Mouse (Mus musculus): Measurements from ENCODE around the gene Mcoln1. TPM values are rescaled to one million over a fixed set of nuclear protein-coding genes. Genes with fewer than 3 reads are reported as not detected.

Mcoln1 gene
- total RNA-seq, 1 experiment, result 48.6 TPM

GRCm38 (mm10) chr8:3536940-3537339, 36.7 kb downstream of the Mcoln1 start:
- Histone ChIP-seq H3K9ac (ENCODE audit: insufficient read depth, low read depth, low read length, poor library complexity, severe bottlenecking) (no peak overlapping the region), H3K36me3 (ENCODE audit: control insufficient read depth, insufficient read depth, low read length, poor library complexity, severe bottlenecking) (peaks cover 28% of the 10 kb centered on the region), H3K9me3 (ENCODE audit: control insufficient read depth, insufficient read depth, low read depth, low read length) (no peaks in the 10 kb centered on the region), H3K4me1 (ENCODE audit: control insufficient read depth in 2 of 2, insufficient read depth in 2 of 2, low read length in 2 of 2, poor library complexity in 1 of 2) (peaks cover 4 to 18% of the 10 kb centered on the region in 2 experiments; a peak in 2 of 4 replicates), H3K27ac (ENCODE audit: insufficient read depth, low read depth, low read length, poor library complexity, severe bottlenecking) (no peak overlapping the region; the same call in 1 of the 2 replicates), H3K4me3 (ENCODE audit: insufficient read depth in 1 of 2, low read depth in 1 of 2, low read length in 2 of 2, poor library complexity in 1 of 2, severe bottlenecking in 1 of 2) (no peak overlapping the region)
- no peak for DNase-seq (ENCODE audit: low read depth, low spot score)
- TF ChIP-seq MAFK (IDR thresholded peaks at IDR 0.05; ENCODE audit: insufficient read depth, low read depth, low read length), result no peak
- TF ChIP-seq HCFC1 (IDR thresholded peaks at IDR 0.05; ENCODE audit: borderline replicate concordance, insufficient read depth, low read length), result no peak
- no peak for TF ChIP-seq ZC3H11A (IDR thresholded peaks at IDR 0.05; ENCODE audit: borderline replicate concordance, low read depth, low read length)
- TF ChIP-seq CHD2 (IDR thresholded peaks at IDR 0.05; ENCODE audit: low read depth, low read length), result no peak
- TF ChIP-seq ZNF384 (IDR thresholded peaks at IDR 0.05; ENCODE audit: low read depth, low read length), result no peak
- in situ Hi-C loops (cut with MboI; ENCODE audit: low sequenced_read_pairs in 2 of 2, unreplicated experiment in 2 of 2), result no loop called here

- Histone ChIP-seq H3K27ac (ENCODE audit: insufficient read depth, low read depth, low read length, poor library complexity, severe bottlenecking) (no peak overlapping the region), H3K9ac (ENCODE audit: insufficient read depth, low read depth, low read length, poor library complexity, severe bottlenecking) (no peak overlapping the region), H3K4me1 (ENCODE audit: control insufficient read depth in 2 of 2, insufficient read depth in 2 of 2, low read length in 2 of 2, poor library complexity in 1 of 2) (peaks cover 4 to 18% of the 10 kb centered on the region in 2 experiments; a peak in 2 of 4 replicates), H3K9me3 (ENCODE audit: control insufficient read depth, insufficient read depth, low read depth, low read length) (no peaks in the 10 kb centered on the region), H3K4me3 (ENCODE audit: insufficient read depth in 1 of 2, low read depth in 1 of 2, low read length in 2 of 2, poor library complexity in 1 of 2, severe bottlenecking in 1 of 2) (peak overlapping the region in 1 of 2 experiments; percentile 19; a peak in 1 of 4 replicates), H3K36me3 (ENCODE audit: control insufficient read depth, insufficient read depth, low read length, poor library complexity, severe bottlenecking) (peaks cover 30% of the 10 kb centered on the region)
- in situ Hi-C loops (cut with MboI; ENCODE audit: low sequenced_read_pairs in 2 of 2, unreplicated experiment in 2 of 2), result no loop called here
- DNase-seq (ENCODE audit: low read depth, low spot score), result no peak
- no peak for TF ChIP-seq ZC3H11A (IDR thresholded peaks at IDR 0.05; ENCODE audit: borderline replicate concordance, low read depth, low read length)
- no peak for TF ChIP-seq HCFC1 (IDR thresholded peaks at IDR 0.05; ENCODE audit: borderline replicate concordance, insufficient read depth, low read length)
- no peak for TF ChIP-seq MAFK (IDR thresholded peaks at IDR 0.05; ENCODE audit: insufficient read depth, low read depth, low read length)
- no peak for TF ChIP-seq ZNF384 (IDR thresholded peaks at IDR 0.05; ENCODE audit: low read depth, low read length)
- TF ChIP-seq CHD2 (IDR thresholded peaks at IDR 0.05; ENCODE audit: low read depth, low read length), result no peak
Observed at GRCm38 (mm10) chr8:3537666-3538065, 37.4 kb downstream of the Mcoln1 start.

- in situ Hi-C loops (cut with MboI; ENCODE audit: low sequenced_read_pairs in 2 of 2, unreplicated experiment in 2 of 2), result no loop called here
- Histone ChIP-seq H3K36me3 (ENCODE audit: control insufficient read depth, insufficient read depth, low read length, poor library complexity, severe bottlenecking) (peaks cover 40% of the 10 kb centered on the region), H3K27ac (ENCODE audit: insufficient read depth, low read depth, low read length, poor library complexity, severe bottlenecking) (no peak overlapping the region), H3K9ac (ENCODE audit: insufficient read depth, low read depth, low read length, poor library complexity, severe bottlenecking) (no peak overlapping the region), H3K4me1 (ENCODE audit: control insufficient read depth in 2 of 2, insufficient read depth in 2 of 2, low read length in 2 of 2, poor library complexity in 1 of 2) (peaks cover 4 to 18% of the 10 kb centered on the region in 2 experiments; a peak in 2 of 4 replicates), H3K9me3 (ENCODE audit: control insufficient read depth, insufficient read depth, low read depth, low read length) (no peaks in the 10 kb centered on the region), H3K4me3 (ENCODE audit: insufficient read depth in 1 of 2, low read depth in 1 of 2, low read length in 2 of 2, poor library complexity in 1 of 2, severe bottlenecking in 1 of 2) (no peak overlapping the region)
- TF ChIP-seq ZC3H11A (IDR thresholded peaks at IDR 0.05; ENCODE audit: borderline replicate concordance, low read depth, low read length) (no peak), ZNF384 (IDR thresholded peaks at IDR 0.05; ENCODE audit: low read depth, low read length) (no peak), HCFC1 (IDR thresholded peaks at IDR 0.05; ENCODE audit: borderline replicate concordance, insufficient read depth, low read length) (no peak), CHD2 (IDR thresholded peaks at IDR 0.05; ENCODE audit: low read depth, low read length) (no peak), MAFK (IDR thresholded peaks at IDR 0.05; ENCODE audit: insufficient read depth, low read depth, low read length) (no peak)
- DNase-seq (ENCODE audit: low read depth, low spot score), result no peak
Observed at GRCm38 (mm10) chr8:3539146-3539545, 38.9 kb downstream of the Mcoln1 start.

GRCm38 (mm10) chr8:3540076-3540475, 39.8 kb downstream of the Mcoln1 start:
- no peak for DNase-seq (ENCODE audit: low read depth, low spot score)
- no peak overlapping the region for H3K27ac ChIP-seq (ENCODE audit: insufficient read depth, low read depth, low read length, poor library complexity, severe bottlenecking)
- H3K4me1 ChIP-seq (ENCODE audit: control insufficient read depth in 2 of 2, insufficient read depth in 2 of 2, low read length in 2 of 2, poor library complexity in 1 of 2), result peaks cover 4 to 19% of the 10 kb centered on the region in 2 experiments; a peak in 3 of 4 replicates
- in situ Hi-C loops (cut with MboI; ENCODE audit: low sequenced_read_pairs in 2 of 2, unreplicated experiment in 2 of 2), result no loop called here
- no peaks in the 10 kb centered on the region for H3K9me3 ChIP-seq (ENCODE audit: control insufficient read depth, insufficient read depth, low read depth, low read length)
- H3K36me3 ChIP-seq (ENCODE audit: control insufficient read depth, insufficient read depth, low read length, poor library complexity, severe bottlenecking), result peaks cover 43% of the 10 kb centered on the region
- H3K9ac ChIP-seq (ENCODE audit: insufficient read depth, low read depth, low read length, poor library complexity, severe bottlenecking), result no peak overlapping the region
- H3K4me3 ChIP-seq (ENCODE audit: insufficient read depth in 1 of 2, low read depth in 1 of 2, low read length in 2 of 2, poor library complexity in 1 of 2, severe bottlenecking in 1 of 2), result no peak overlapping the region
- TF ChIP-seq HCFC1 (IDR thresholded peaks at IDR 0.05; ENCODE audit: borderline replicate concordance, insufficient read depth, low read length), result no peak

- in situ Hi-C loops (cut with MboI; ENCODE audit: low sequenced_read_pairs in 2 of 2, unreplicated experiment in 2 of 2), result no loop called here
- TF ChIP-seq CHD2 (IDR thresholded peaks at IDR 0.05; ENCODE audit: low read depth, low read length), result no peak
- no peak for TF ChIP-seq MAFK (IDR thresholded peaks at IDR 0.05; ENCODE audit: insufficient read depth, low read depth, low read length)
- no peak for TF ChIP-seq ZC3H11A (IDR thresholded peaks at IDR 0.05; ENCODE audit: borderline replicate concordance, low read depth, low read length)
- no peak for TF ChIP-seq ZNF384 (IDR thresholded peaks at IDR 0.05; ENCODE audit: low read depth, low read length)
- TF ChIP-seq HCFC1 (IDR thresholded peaks at IDR 0.05; ENCODE audit: borderline replicate concordance, insufficient read depth, low read length), result no peak
- H3K9me3 ChIP-seq (ENCODE audit: control insufficient read depth, insufficient read depth, low read depth, low read length), result no peaks in the 10 kb centered on the region
Observed at GRCm38 (mm10) chr8:3546511-3546910, 46.3 kb downstream of the Mcoln1 start.

More at GRCm38 (mm10) chr8:3546511-3546910, 46.3 kb downstream of the Mcoln1 start:
- H3K4me3 ChIP-seq (ENCODE audit: insufficient read depth in 1 of 2, low read depth in 1 of 2, low read length in 2 of 2, poor library complexity in 1 of 2, severe bottlenecking in 1 of 2), result no peak overlapping the region
- peak overlapping the region; percentile 87; the same call in 1 of the 2 replicates for H3K27ac ChIP-seq (ENCODE audit: insufficient read depth, low read depth, low read length, poor library complexity, severe bottlenecking)
- no peak for DNase-seq (ENCODE audit: low read depth, low spot score)
- H3K4me1 ChIP-seq (ENCODE audit: control insufficient read depth in 2 of 2, insufficient read depth in 2 of 2, low read length in 2 of 2, poor library complexity in 1 of 2), result peaks cover 3 to 5% of the 10 kb centered on the region in 2 experiments; a peak in 3 of 4 replicates
- H3K9ac ChIP-seq (ENCODE audit: insufficient read depth, low read depth, low read length, poor library complexity, severe bottlenecking), result no peak overlapping the region
- H3K36me3 ChIP-seq (ENCODE audit: control insufficient read depth, insufficient read depth, low read length, poor library complexity, severe bottlenecking), result peaks cover 18% of the 10 kb centered on the region
